In the genomic region with DNA sequence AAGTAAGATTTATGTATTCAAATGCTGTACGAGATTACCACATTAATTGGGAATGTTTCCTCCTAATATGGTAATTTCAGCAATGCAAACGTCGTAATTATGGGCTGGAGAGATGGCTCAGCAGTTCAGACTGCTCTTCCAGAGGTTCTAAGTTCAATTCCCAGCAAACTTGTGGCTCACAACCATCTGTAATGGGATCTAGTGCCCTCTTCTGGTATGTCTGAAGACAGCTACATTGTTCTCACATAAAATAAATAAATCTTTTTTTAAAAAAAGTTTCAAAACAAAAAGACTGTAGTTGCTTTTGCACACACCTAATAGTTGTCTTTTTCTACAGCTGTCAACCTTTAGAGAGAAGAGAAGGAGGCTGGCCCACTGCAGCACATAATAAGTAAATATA, we compare ENCODE assay signal across 30 mouse cellular contexts. TPM values are rescaled to one million over a fixed set of nuclear protein-coding genes. Genes with fewer than 3 reads are reported as not detected.
A peak's percentile ranks its signal among the peaks of the same experiment; 100 is the strongest.
DNase-seq lines count a peak whose midpoint lies in the region; ATAC-seq and TF ChIP-seq lines count a peak whose summit lies in the region.
"Had no signal": no experiment of that assay in that cellular context is flagged by ENCODE, and none has a peak within 500 bp of the region (broad histone marks: within the 10 kb centered on the region; RNA-seq: fewer than 3 reads in every experiment).

No protein-coding gene starts in this region.

- H3K36me3 ChIP-seq in midbrain, postnatal 0 days (ENCODE audit: insufficient read depth, low read length) = peaks cover 51% of the 10 kb centered on the region
- peaks cover 42% of the 10 kb centered on the region for H3K36me3 ChIP-seq in midbrain, embryonic 11.5 days (ENCODE audit: control insufficient read depth, insufficient read depth, low read length)
- H3K36me3 ChIP-seq in stomach, postnatal 0 days (ENCODE audit: control insufficient read depth, insufficient read depth, low read length) = peaks cover 38% of the 10 kb centered on the region

- TF ChIP-seq EP300 in stomach, postnatal 0 days (optimal IDR thresholded peaks at IDR 0.05) = no peak

- intact Hi-C loops in gastrocnemius, adult 2 months (cut with DNase I) = no loop called here

- ATAC-seq in midbrain, postnatal 0 days (ENCODE audit: low FRiP score) = no peak
- ATAC-seq in midbrain, embryonic 11.5 days (ENCODE audit: low FRiP score) = no peak
- ATAC-seq in stomach, postnatal 0 days (ENCODE audit: low FRiP score, low TSS enrichment) = no peak
- ATAC-seq: CD4-positive, CD25-positive, alpha-beta regulatory T cell, adult 4 months; midbrain, embryonic 15.5 days had no signal

- H3K9ac ChIP-seq in midbrain, postnatal 0 days (replicated peaks; ENCODE audit: low read length, poor library complexity, severe bottlenecking) = no peak overlapping the region
- H3K9ac ChIP-seq in midbrain, embryonic 11.5 days (ENCODE audit: low read length) = no peak overlapping the region
- no peak overlapping the region for H3K9ac ChIP-seq in stomach, postnatal 0 days (ENCODE audit: low read length)
- H3K9ac ChIP-seq: embryonic facial prominence, embryonic 15.5 days; forebrain, embryonic 12.5 days; heart, embryonic 13.5 days; hindbrain, embryonic 14.5 days; limb, embryonic 15.5 days; liver, embryonic 14.5 days; lung, embryonic 15.5 days; midbrain, embryonic 15.5 days had no signal

- H3K4me1 ChIP-seq in midbrain, postnatal 0 days (ENCODE audit: insufficient read depth, low read length) = no peaks in the 10 kb centered on the region
- no peaks in the 10 kb centered on the region for H3K4me1 ChIP-seq in midbrain, embryonic 11.5 days (ENCODE audit: control insufficient read depth, insufficient read depth, low read length)
- no peaks in the 10 kb centered on the region for H3K4me1 ChIP-seq in stomach, postnatal 0 days (replicated peaks; ENCODE audit: control insufficient read depth, insufficient read depth)
- H3K4me1 ChIP-seq: embryonic facial prominence, embryonic 10.5 days; embryonic facial prominence, embryonic 15.5 days; forebrain, embryonic 12.5 days; limb, embryonic 10.5 days; limb, embryonic 15.5 days; lung, embryonic 15.5 days; midbrain, embryonic 15.5 days had no signal

- H3K4me3 ChIP-seq in gastrocnemius, adult 2 months = no peak overlapping the region
- no peak overlapping the region for H3K4me3 ChIP-seq in layer of hippocampus, adult 2 months
- no peak overlapping the region for H3K4me3 ChIP-seq in midbrain, postnatal 0 days (ENCODE audit: low read depth, low read length)
- H3K4me3 ChIP-seq in midbrain, embryonic 11.5 days (ENCODE audit: low read depth, low read length) = no peak overlapping the region
- no peak overlapping the region for H3K4me3 ChIP-seq in stomach, postnatal 0 days (ENCODE audit: low read depth, low read length)
- H3K4me3 ChIP-seq: embryonic facial prominence, embryonic 10.5 days; embryonic facial prominence, embryonic 15.5 days; forebrain, embryonic 12.5 days; heart, embryonic 13.5 days; limb, embryonic 10.5 days; limb, embryonic 15.5 days; lung, embryonic 15.5 days; midbrain, embryonic 15.5 days had no signal

- H3K27me3 ChIP-seq in midbrain, postnatal 0 days (ENCODE audit: insufficient read depth, low read length) = no peaks in the 10 kb centered on the region
- no peaks in the 10 kb centered on the region for H3K27me3 ChIP-seq in midbrain, embryonic 11.5 days (ENCODE audit: control insufficient read depth, insufficient read depth, low read length)
- H3K27me3 ChIP-seq in stomach, postnatal 0 days (ENCODE audit: control insufficient read depth, insufficient read depth, low read length) = no peaks in the 10 kb centered on the region
- H3K27me3 ChIP-seq: embryonic facial prominence, embryonic 15.5 days; forebrain, embryonic 12.5 days; heart, embryonic 13.5 days; limb, embryonic 15.5 days; lung, embryonic 15.5 days; midbrain, embryonic 15.5 days had no signal

- no peaks in the 10 kb centered on the region for H3K9me3 ChIP-seq in midbrain, postnatal 0 days (ENCODE audit: low read length)
- no peaks in the 10 kb centered on the region for H3K9me3 ChIP-seq in midbrain, embryonic 11.5 days (ENCODE audit: control insufficient read depth, low read length)
- no peaks in the 10 kb centered on the region for H3K9me3 ChIP-seq in stomach, postnatal 0 days (ENCODE audit: control insufficient read depth, low read length)
- H3K9me3 ChIP-seq: embryonic facial prominence, embryonic 10.5 days; embryonic facial prominence, embryonic 15.5 days; forebrain, embryonic 12.5 days; heart, embryonic 13.5 days; limb, embryonic 10.5 days; limb, embryonic 15.5 days; lung, embryonic 15.5 days; midbrain, embryonic 15.5 days had no signal

- H3K4me2 ChIP-seq in midbrain, postnatal 0 days (ENCODE audit: low read depth, low read length, poor library complexity, severe bottlenecking) = no peak overlapping the region
- no peak overlapping the region for H3K4me2 ChIP-seq in midbrain, embryonic 11.5 days
- H3K4me2 ChIP-seq in stomach, postnatal 0 days (replicated peaks; ENCODE audit: low read depth) = no peak overlapping the region
- H3K4me2 ChIP-seq: embryonic facial prominence, embryonic 15.5 days; forebrain, embryonic 12.5 days; heart, embryonic 13.5 days; hindbrain, embryonic 14.5 days; limb, embryonic 15.5 days; lung, embryonic 15.5 days; midbrain, embryonic 15.5 days had no signal

- DNase-seq in gastrocnemius, adult 2 months = no peak
- no peak for DNase-seq in gastrocnemius, adult 18-20 months (ENCODE audit: low spot score)
- DNase-seq in layer of hippocampus, adult 2 months (ENCODE audit: low spot score in 2 of 2) = no peak
- DNase-seq in layer of hippocampus, postnatal 14 days (ENCODE audit: low spot score in 2 of 2) = no peak
- no peak for DNase-seq in midbrain, postnatal 0 days (ENCODE audit: low spot score)
- DNase-seq in midbrain, embryonic 11.5 days (ENCODE audit: low spot score, missing footprints) = no peak
- DNase-seq in stomach, postnatal 0 days (ENCODE audit: low spot score) = no peak
- DNase-seq in cerebellum, adult 9-11 months = no peak
- DNase-seq: adrenal gland, postnatal 14 days; cerebellum, adult 11-12 months; cerebellum, postnatal 10 days; gastrocnemius, postnatal 36 days; heart, postnatal 10 days; kidney, adult 9 months; kidney, postnatal 25 days; spleen, adult 18-20 months; thymus, adult 18-20 months; thymus, postnatal 25 days had no signal

- peak; percentile 32; the same call in 1 of the 2 replicates for TF ChIP-seq CTCF in gastrocnemius, adult 2 months (IDR thresholded peaks at IDR 0.05)
- peak; percentile 69 for TF ChIP-seq CTCF in layer of hippocampus, adult 2 months (conservative IDR thresholded peaks at IDR 0.05)
- TF ChIP-seq CTCF in midbrain, postnatal 0 days (IDR thresholded peaks at IDR 0.05) = peak; percentile 44
- TF ChIP-seq CTCF in stomach, postnatal 0 days (IDR thresholded peaks at IDR 0.05; ENCODE audit: low read depth) = peak; percentile 55

- whole genome bisulfite sequencing in midbrain, postnatal 0 days = 92% methylated on average over 3 of the region's 3 CpGs
- WGBS in midbrain, embryonic 11.5 days = 93% methylated on average over 3 of the region's 3 CpGs
- WGBS in stomach, postnatal 0 days = 71% methylated on average over 3 of the region's 3 CpGs

- H3K27ac ChIP-seq in gastrocnemius, adult 2 months = no peak overlapping the region
- H3K27ac ChIP-seq in layer of hippocampus, adult 2 months = no peak overlapping the region
- H3K27ac ChIP-seq in midbrain, postnatal 0 days (ENCODE audit: low read depth, low read length) = no peak overlapping the region
- no peak overlapping the region for H3K27ac ChIP-seq in midbrain, embryonic 11.5 days (ENCODE audit: low read depth, low read length)
- H3K27ac ChIP-seq in stomach, postnatal 0 days (replicated peaks) = no peak overlapping the region
- H3K27ac ChIP-seq: embryonic facial prominence, embryonic 10.5 days; embryonic facial prominence, embryonic 15.5 days; forebrain, embryonic 12.5 days; heart, embryonic 13.5 days; hindbrain, embryonic 14.5 days; limb, embryonic 10.5 days; limb, embryonic 15.5 days; liver, embryonic 14.5 days; lung, embryonic 15.5 days; macrophage; midbrain, embryonic 15.5 days had no signal

RNA-seq across cellular contexts. Expression of gene Rap1gap, which starts 27.9 kb away (rescaled TPM):
- total RNA-seq in gastrocnemius, adult 2 months (2021) = 1 to 10 TPM; 4.4 to 8.6 TPM
- 10 to 100 TPM in 1 of 2 experiments, 1 to 10 TPM in 1; 8.3 to 10.2 TPM for total RNA-seq in gastrocnemius, adult 18-20 months (2021)
- 100 to 1,000 TPM; 281 to 291 TPM for total RNA-seq in layer of hippocampus, adult 2 months (2021)
- 100 to 1,000 TPM; 242 to 257 TPM for total RNA-seq in layer of hippocampus, postnatal 14 days (2021)
- total RNA-seq in midbrain, postnatal 0 days (2014; rRNA removed) = 232 and 270 TPM in 2 replicates
- polyA plus RNA-seq in midbrain, postnatal 0 days (2015; fragmentation: Nextera tagmentation; extraction: Ambion mirVana) = 115 and 123 TPM in 2 replicates
- 4.6 and 4.9 TPM in 2 replicates for polyA plus RNA-seq in midbrain, embryonic 11.5 days (2014; fragmentation: Nextera tagmentation; extraction: Ambion mirVana)
- polyA plus RNA-seq in stomach, postnatal 0 days (2015; fragmentation: Nextera tagmentation; extraction: Ambion mirVana) = 70.1 and 73.0 TPM in 2 replicates

RNA-seq across cellular contexts. Expression of gene Usp48, which starts 43.0 kb away (rescaled TPM):
- 10 to 100 TPM; 28.1 to 36.1 TPM for total RNA-seq in gastrocnemius, adult 2 months (2021)
- total RNA-seq in gastrocnemius, adult 18-20 months (2021) = 10 to 100 TPM; 24.9 to 27.3 TPM
- 100 to 1,000 TPM; 142 to 160 TPM for total RNA-seq in layer of hippocampus, adult 2 months (2021)
- total RNA-seq in layer of hippocampus, postnatal 14 days (2021) = 100 to 1,000 TPM; 116 to 131 TPM
- total RNA-seq in midbrain, postnatal 0 days (2014; rRNA removed) = 70.8 and 98.7 TPM in 2 replicates
- 37.0 and 40.9 TPM in 2 replicates for polyA plus RNA-seq in midbrain, postnatal 0 days (2015; fragmentation: Nextera tagmentation; extraction: Ambion mirVana)
- polyA plus RNA-seq in midbrain, embryonic 11.5 days (2014; fragmentation: Nextera tagmentation; extraction: Ambion mirVana) = 72.5 and 77.2 TPM in 2 replicates
- 30.0 and 35.4 TPM in 2 replicates for polyA plus RNA-seq in stomach, postnatal 0 days (2015; fragmentation: Nextera tagmentation; extraction: Ambion mirVana)

Comparison
In these comparisons a context has a peak if more than half of its experiments do, and no peak if none do; other contexts are left out.
1. RNA of gene Rap1gap, which starts 27.9 kb away (total RNA-seq): 281 to 291 TPM in layer of hippocampus, adult 2 months, 232 to 270 TPM in midbrain, postnatal 0 days and 242 to 257 TPM in layer of hippocampus, postnatal 14 days; 8.3 to 10.2 TPM in gastrocnemius, adult 18-20 months and 4.4 to 8.6 TPM in gastrocnemius, adult 2 months; every median in the first group is over 10 times any median in the second.
2. Peak in every context shown above with its lines, with median percentiles within 50 percentile points of each other: CTCF ChIP-seq.